In genomic region chr9:111117126-111117642, GRCm38 (mm10) we compare ENCODE assay signal across 8 mouse cellular contexts. TPM values are rescaled to one million over a fixed set of nuclear protein-coding genes. Genes with fewer than 3 reads are reported as not detected.
DNase-seq lines count a peak whose midpoint lies in the region; ATAC-seq and TF ChIP-seq lines count a peak whose summit lies in the region.

Lrrfip2 (plus strand) TSS chr9:111117592.

- peak within 1 kb of the TSS; percentile 66 for H3K4me2 ChIP-seq in embryonic facial prominence, embryonic 12.5 days (replicated peaks)
- peak within 1 kb of the TSS; percentile 74 for H3K4me2 ChIP-seq in heart, embryonic 15.5 days

- H3K9ac ChIP-seq in embryonic facial prominence, embryonic 12.5 days: peak within 1 kb of the TSS; percentile 87
- H3K9ac ChIP-seq in heart, embryonic 15.5 days: peak within 1 kb of the TSS; percentile 91

- intact Hi-C loops in left cerebral cortex, postnatal 25 days (cut with DNase I): no loop called here

- peaks cover 4% of the 10 kb centered on the region; the same call in 1 of the 2 replicates for H3K4me1 ChIP-seq in cerebellum, adult 2 months (ENCODE audit: control insufficient read depth, insufficient read depth, low read length)
- H3K4me1 ChIP-seq in embryonic facial prominence, embryonic 12.5 days: peaks cover 8% of the 10 kb centered on the region
- H3K4me1 ChIP-seq in heart, embryonic 15.5 days (replicated peaks): peaks cover 35% of the 10 kb centered on the region

- TF ChIP-seq POLR2A in cerebellum, adult 2 months (IDR thresholded peaks at IDR 0.05; ENCODE audit: borderline replicate concordance, insufficient read depth, low read length): no peak

- H3K9me3 ChIP-seq in embryonic facial prominence, embryonic 12.5 days: no peaks in the 10 kb centered on the region
- H3K9me3 ChIP-seq in heart, embryonic 15.5 days (replicated peaks): no peaks in the 10 kb centered on the region

- WGBS in cerebellum, adult 2 months: 44% methylated on average over 14 of the region's 14 CpGs
- 36% methylated on average over 14 of the region's 14 CpGs for WGBS in embryonic facial prominence, embryonic 12.5 days
- 32% methylated on average over 14 of the region's 14 CpGs for WGBS in heart, embryonic 15.5 days

- H3K27ac ChIP-seq in cerebellum, adult 2 months (ENCODE audit: insufficient read depth, low read length): peak within 1 kb of the TSS; percentile 45
- H3K27ac ChIP-seq in embryonic facial prominence, embryonic 12.5 days: peak within 1 kb of the TSS; percentile 75
- H3K27ac ChIP-seq in heart, embryonic 15.5 days: peak within 1 kb of the TSS; percentile 93

- ATAC-seq in embryonic facial prominence, embryonic 12.5 days (ENCODE audit: insufficient number of reproducible peaks, insufficient read depth, low FRiP score, low TSS enrichment): 0 out of 2 replicates have a peak, but pooled peaks have one; percentile 4
- no peak for ATAC-seq in heart, embryonic 15.5 days (replicated peaks; ENCODE audit: insufficient number of reproducible peaks, insufficient read depth, low FRiP score, low read depth)
- no peak for ATAC-seq in monocyte, adult 5-6 weeks (replicated peaks; ENCODE audit: insufficient number of reproducible peaks, low FRiP score, low TSS enrichment, poor library complexity, severe bottlenecking)

- H3K27me3 ChIP-seq in cerebellum, adult 2 months (ENCODE audit: control insufficient read depth, insufficient read depth, low read length): no peaks in the 10 kb centered on the region
- no peaks in the 10 kb centered on the region for H3K27me3 ChIP-seq in embryonic facial prominence, embryonic 12.5 days
- H3K27me3 ChIP-seq in heart, embryonic 15.5 days: no peaks in the 10 kb centered on the region

- H3K4me3 ChIP-seq in cerebellum, adult 2 months (replicated peaks; ENCODE audit: insufficient read depth, low read depth, low read length): peak within 1 kb of the TSS; percentile 65
- H3K4me3 ChIP-seq in embryonic facial prominence, embryonic 12.5 days: peak within 1 kb of the TSS; percentile 93
- H3K4me3 ChIP-seq in heart, embryonic 15.5 days: peak within 1 kb of the TSS; percentile 91

- no peak for TF ChIP-seq CTCF in cerebellum, adult 2 months (IDR thresholded peaks at IDR 0.05; ENCODE audit: borderline replicate concordance, insufficient read depth, low read depth, low read length)

- no peak for DNase-seq in cerebellum, adult 2 months
- DNase-seq in cerebellum, adult 9-11 months: no peak
- DNase-seq in CD4-positive helper T cell, adult 2 months (ENCODE audit: low read depth, low spot score): peak; percentile 12
- DNase-seq in left cerebral cortex, postnatal 25 days (ENCODE audit: low spot score in 2 of 2): no peak
- DNase-seq in urinary bladder, postnatal 36 days (ENCODE audit: low spot score in 2 of 2): no peak

- H3K36me3 ChIP-seq in embryonic facial prominence, embryonic 12.5 days: no peaks in the 10 kb centered on the region
- no peaks in the 10 kb centered on the region for H3K36me3 ChIP-seq in heart, embryonic 15.5 days

RNA-seq across cellular contexts. Expression of gene Lrrfip2, which starts in this region (rescaled TPM):
- polyA plus RNA-seq in cerebellum, adult 2 months (2012; rRNA removed): 62.8 and 63.1 TPM in 2 replicates
- 42.2 and 43.5 TPM in 2 replicates for polyA plus RNA-seq in embryonic facial prominence, embryonic 12.5 days (2016; fragmentation: Nextera tagmentation; extraction: Ambion mirVana)
- 64.2 and 64.9 TPM in 2 replicates for polyA plus RNA-seq in heart, embryonic 15.5 days (2015; fragmentation: Nextera tagmentation; extraction: Ambion mirVana)
- 10 to 100 TPM; 38.7 to 42.8 TPM for total RNA-seq in left cerebral cortex, postnatal 25 days (2021)
- 154 to 232 TPM (median 168 TPM) in 3 replicates for total RNA-seq in monocyte, adult 5-6 weeks (2017)
